Mouse (Mus musculus): ENCODE results near the gene Olfr1263. TPM values are rescaled to one million over a fixed set of nuclear protein-coding genes. Genes with fewer than 3 reads are reported as not detected.

Gene Olfr1263
- polyA plus RNA-seq, 1 experiment = not detected

GRCm38 (mm10) chr2:90025477-90025876, 13.5 kb downstream of the Olfr1263 start, which contains the start of gene Olfr1264:
Gene Olfr1264 (minus strand): TSS chr2:90025577.
- no peaks in the 10 kb centered on the region for H3K79me3 ChIP-seq (ENCODE audit: low read depth)
- H3K36me3 ChIP-seq (ENCODE audit: control insufficient read depth, insufficient read depth) = no peaks in the 10 kb centered on the region
- no peak within 1 kb of the TSS for H3K4me3 ChIP-seq (ENCODE audit: insufficient read depth, poor library complexity, severe bottlenecking)
- H3K79me2 ChIP-seq (ENCODE audit: control insufficient read depth, insufficient read depth) = no peaks in the 10 kb centered on the region
- TF ChIP-seq CTCF (IDR thresholded peaks at IDR 0.05; ENCODE audit: control insufficient read depth, insufficient read depth, insufficient read length) = no peak
- TF ChIP-seq MAX (IDR thresholded peaks at IDR 0.05) = no peak
- TF ChIP-seq MYOD1 (IDR thresholded peaks at IDR 0.05; ENCODE audit: control insufficient read depth, insufficient read length, low read depth) = no peak
- TF ChIP-seq FOSL1 (IDR thresholded peaks at IDR 0.05; ENCODE audit: insufficient read depth, low read length, poor library complexity, severe bottlenecking) = no peak
- TF ChIP-seq CEBPB (IDR thresholded peaks at IDR 0.05; ENCODE audit: low read depth) = no peak
- no peak for TF ChIP-seq MYOG (IDR thresholded peaks at IDR 0.05; ENCODE audit: control insufficient read depth, extremely low read depth, insufficient read length)
- no peak for TF ChIP-seq USF1 (IDR thresholded peaks at IDR 0.05; ENCODE audit: low read depth)
- H3K27me3 ChIP-seq (ENCODE audit: control insufficient read depth, insufficient read depth, insufficient read length) = no peaks in the 10 kb centered on the region
- no peak within 1 kb of the TSS for H3ac ChIP-seq (ENCODE audit: control insufficient read depth, insufficient read length, low read depth)

GRCm38 (mm10) chr2:90035037-90035436, 23.1 kb downstream of the Olfr1263 start, which contains the start of gene Olfr1265:
Gene Olfr1265 (plus strand): TSS chr2:90035337.
- Histone ChIP-seq H3K36me3 (ENCODE audit: control insufficient read depth, insufficient read depth) (no peaks in the 10 kb centered on the region), H3ac (ENCODE audit: control insufficient read depth, insufficient read length, low read depth) (no peak within 1 kb of the TSS), H3K79me3 (ENCODE audit: low read depth) (no peaks in the 10 kb centered on the region), H3K4me3 (ENCODE audit: insufficient read depth, poor library complexity, severe bottlenecking) (no peak within 1 kb of the TSS), H3K79me2 (ENCODE audit: control insufficient read depth, insufficient read depth) (no peaks in the 10 kb centered on the region), H3K27me3 (ENCODE audit: control insufficient read depth, insufficient read depth, insufficient read length) (no peaks in the 10 kb centered on the region)
- no peak for TF ChIP-seq MYOG (IDR thresholded peaks at IDR 0.05; ENCODE audit: control insufficient read depth, extremely low read depth, insufficient read length)
- no peak for TF ChIP-seq USF1 (IDR thresholded peaks at IDR 0.05; ENCODE audit: low read depth)
- TF ChIP-seq CEBPB (IDR thresholded peaks at IDR 0.05; ENCODE audit: low read depth) = no peak
- no peak for TF ChIP-seq CTCF (IDR thresholded peaks at IDR 0.05; ENCODE audit: control insufficient read depth, insufficient read depth, insufficient read length)
- TF ChIP-seq MAX (IDR thresholded peaks at IDR 0.05) = no peak
- TF ChIP-seq MYOD1 (IDR thresholded peaks at IDR 0.05; ENCODE audit: control insufficient read depth, insufficient read length, low read depth) = no peak
- TF ChIP-seq FOSL1 (IDR thresholded peaks at IDR 0.05; ENCODE audit: insufficient read depth, low read length, poor library complexity, severe bottlenecking) = no peak

GRCm38 (mm10) chr2:90063494-90063893, 51.6 kb downstream of the Olfr1263 start, which contains the start of gene Olfr140:
Gene Olfr140 (minus strand): TSS chr2:90063594.
- no peaks in the 10 kb centered on the region for H3K27me3 ChIP-seq (ENCODE audit: control insufficient read depth, insufficient read depth, insufficient read length)
- TF ChIP-seq MYOG (IDR thresholded peaks at IDR 0.05; ENCODE audit: control insufficient read depth, extremely low read depth, insufficient read length) (no peak), CTCF (IDR thresholded peaks at IDR 0.05; ENCODE audit: control insufficient read depth, insufficient read depth, insufficient read length) (no peak), USF1 (IDR thresholded peaks at IDR 0.05; ENCODE audit: low read depth) (no peak), CEBPB (IDR thresholded peaks at IDR 0.05; ENCODE audit: low read depth) (no peak), FOSL1 (IDR thresholded peaks at IDR 0.05; ENCODE audit: insufficient read depth, low read length, poor library complexity, severe bottlenecking) (no peak), MYOD1 (IDR thresholded peaks at IDR 0.05; ENCODE audit: control insufficient read depth, insufficient read length, low read depth) (no peak), MAX (IDR thresholded peaks at IDR 0.05) (no peak)

More at GRCm38 (mm10) chr2:90063494-90063893, 51.6 kb downstream of the Olfr1263 start, which contains the start of gene Olfr140:
- H3ac ChIP-seq (ENCODE audit: control insufficient read depth, insufficient read length, low read depth) = no peak within 1 kb of the TSS
- no peak within 1 kb of the TSS for H3K4me3 ChIP-seq (ENCODE audit: insufficient read depth, poor library complexity, severe bottlenecking)
- no peaks in the 10 kb centered on the region for H3K79me2 ChIP-seq (ENCODE audit: control insufficient read depth, insufficient read depth)
- no peaks in the 10 kb centered on the region for H3K36me3 ChIP-seq (ENCODE audit: control insufficient read depth, insufficient read depth)
- no peaks in the 10 kb centered on the region for H3K79me3 ChIP-seq (ENCODE audit: low read depth)

Other genes starting within 250 kb of the Olfr1263 start
- not detected for gene Olfr1254, start 218.5 kb upstream of the Olfr1263 start, polyA plus RNA-seq (2012; fragmentation: generic; extraction: Trizol)
- gene Olfr1255, start 200.1 kb upstream of the Olfr1263 start, polyA plus RNA-seq (2012; fragmentation: generic; extraction: Trizol) = not detected
- gene Olfr1256, start 170.6 kb upstream of the Olfr1263 start, polyA plus RNA-seq (2012; fragmentation: generic; extraction: Trizol) = not detected
- not detected for gene Olfr48, start 163.9 kb upstream of the Olfr1263 start, polyA plus RNA-seq (2012; fragmentation: generic; extraction: Trizol)
- gene Olfr1257, start 133.7 kb upstream of the Olfr1263 start, polyA plus RNA-seq (2012; fragmentation: generic; extraction: Trizol) = not detected
- gene Olfr1258, start 84.8 kb upstream of the Olfr1263 start, polyA plus RNA-seq (2012; fragmentation: generic; extraction: Trizol) = 0.01 TPM
- 0.12 TPM for gene Olfr1259, start 63.5 kb upstream of the Olfr1263 start, polyA plus RNA-seq (2012; fragmentation: generic; extraction: Trizol)
- gene Olfr1260, start 37.8 kb upstream of the Olfr1263 start, polyA plus RNA-seq (2012; fragmentation: generic; extraction: Trizol) = not detected
- gene Olfr1261, start 20.9 kb upstream of the Olfr1263 start, polyA plus RNA-seq (2012; fragmentation: generic; extraction: Trizol) = not detected
- gene Olfr1262, start 12.0 kb upstream of the Olfr1263 start, polyA plus RNA-seq (2012; fragmentation: generic; extraction: Trizol) = not detected
- not detected for gene Olfr1264, start 13.4 kb downstream of the Olfr1263 start, polyA plus RNA-seq (2012; fragmentation: generic; extraction: Trizol)
- not detected for gene Olfr1265, start 23.2 kb downstream of the Olfr1263 start, polyA plus RNA-seq (2012; fragmentation: generic; extraction: Trizol)
- gene Olfr140, start 51.5 kb downstream of the Olfr1263 start, polyA plus RNA-seq (2012; fragmentation: generic; extraction: Trizol) = not detected
- not detected for gene Olfr1269, start 109.3 kb downstream of the Olfr1263 start, polyA plus RNA-seq (2012; fragmentation: generic; extraction: Trizol)
- gene Olfr32, start 130.2 kb downstream of the Olfr1263 start, polyA plus RNA-seq (2012; fragmentation: generic; extraction: Trizol) = not detected
- not detected for gene Olfr1270, start 141.0 kb downstream of the Olfr1263 start, polyA plus RNA-seq (2012; fragmentation: generic; extraction: Trizol)
- gene Olfr1506, start 212.4 kb downstream of the Olfr1263 start, polyA plus RNA-seq (2012; fragmentation: generic; extraction: Trizol) = not detected
- not detected for gene Olfr142, start 245.5 kb downstream of the Olfr1263 start, polyA plus RNA-seq (2012; fragmentation: generic; extraction: Trizol)

Measured in C2C12 (cell line).